ENCODE assay signal across 9 mouse cellular contexts in the genomic region with DNA sequence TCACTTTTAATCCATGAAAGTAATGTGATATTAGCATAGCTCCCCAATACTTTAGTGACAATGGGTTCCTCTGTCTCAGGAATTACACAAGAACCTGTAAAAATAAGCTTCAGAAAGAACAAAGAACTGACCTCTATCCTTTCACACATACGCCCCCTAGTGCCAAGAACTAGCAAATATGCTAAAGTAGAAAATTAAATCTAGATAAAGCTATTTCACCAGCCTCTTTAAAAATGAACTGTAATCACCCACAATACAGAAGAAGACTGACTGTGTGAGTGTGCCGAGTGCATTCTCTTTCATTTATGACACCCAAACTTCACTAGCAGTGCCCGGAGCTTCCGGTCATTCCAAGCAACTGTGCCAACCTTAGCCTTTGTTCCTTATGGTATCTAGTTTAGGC. TPM values are rescaled to one million over a fixed set of nuclear protein-coding genes. Genes with fewer than 3 reads are reported as not detected.
DNase-seq lines count a peak whose midpoint lies in the region; ATAC-seq and TF ChIP-seq lines count a peak whose summit lies in the region.
"Had no signal": no experiment of that assay in that cellular context is flagged by ENCODE, and none has a peak within 500 bp of the region (broad histone marks: within the 10 kb centered on the region; RNA-seq: fewer than 3 reads in every experiment).

No protein-coding gene starts in this region.

- no peaks in the 10 kb centered on the region for H3K27me3 ChIP-seq in forebrain, postnatal 0 days (ENCODE audit: insufficient read depth, low read length)
- H3K27me3 ChIP-seq in liver, postnatal 0 days (ENCODE audit: insufficient read depth, low read length): no peaks in the 10 kb centered on the region
- H3K27me3 ChIP-seq: embryonic facial prominence, embryonic 13.5 days; liver, embryonic 13.5 days had no signal

- no peak overlapping the region for H3K4me3 ChIP-seq in forebrain, postnatal 0 days (ENCODE audit: low read depth, low read length)
- no peak overlapping the region for H3K4me3 ChIP-seq in liver, postnatal 0 days (ENCODE audit: low read depth, low read length)
- H3K4me3 ChIP-seq: embryonic facial prominence, embryonic 13.5 days; liver, embryonic 13.5 days had no signal

- ATAC-seq in forebrain, postnatal 0 days: peak; percentile 79
- ATAC-seq in liver, postnatal 0 days: no peak

- H3K9ac ChIP-seq in forebrain, postnatal 0 days: no peak overlapping the region
- H3K9ac ChIP-seq in liver, postnatal 0 days (replicated peaks): no peak overlapping the region
- H3K9ac ChIP-seq: embryonic facial prominence, embryonic 13.5 days; liver, embryonic 13.5 days had no signal

- no peaks in the 10 kb centered on the region for H3K4me1 ChIP-seq in forebrain, postnatal 0 days (ENCODE audit: insufficient read depth)
- H3K4me1 ChIP-seq in liver, postnatal 0 days (ENCODE audit: insufficient read depth): no peaks in the 10 kb centered on the region
- H3K4me1 ChIP-seq: embryonic facial prominence, embryonic 13.5 days; liver, embryonic 13.5 days had no signal

- TF ChIP-seq POLR2A in brain, embryonic 14.5 days (IDR thresholded peaks at IDR 0.05; ENCODE audit: borderline replicate concordance, extremely low read depth, insufficient read depth, insufficient read length, poor library complexity, severe bottlenecking): no peak

- no peaks in the 10 kb centered on the region for H3K9me3 ChIP-seq in forebrain, postnatal 0 days (ENCODE audit: low read length)
- no peaks in the 10 kb centered on the region for H3K9me3 ChIP-seq in liver, postnatal 0 days (ENCODE audit: low read length)
- H3K9me3 ChIP-seq: embryonic facial prominence, embryonic 13.5 days; liver, embryonic 13.5 days had no signal

- DNase-seq in layer of hippocampus, adult 9-10 months (ENCODE audit: low spot score): peak; percentile 41
- DNase-seq in layer of hippocampus, postnatal 36 days: no peak
- DNase-seq in ES-CJ7 (ENCODE audit: low read depth, low spot score): peak; percentile 15
- peak; percentile 84 for DNase-seq in brain, embryonic 14.5 days (ENCODE audit: low read depth)
- peak; percentile 85 for DNase-seq in forebrain, postnatal 0 days
- no peak for DNase-seq in liver, postnatal 0 days
- DNase-seq in thymus, postnatal 4 days: peak; percentile 22
- DNase-seq: liver, embryonic 13.5 days had no signal

- no peak overlapping the region for H3K27ac ChIP-seq in forebrain, postnatal 0 days (ENCODE audit: low read depth, low read length)
- no peak overlapping the region for H3K27ac ChIP-seq in liver, postnatal 0 days (ENCODE audit: low read depth)
- H3K27ac ChIP-seq: embryonic facial prominence, embryonic 13.5 days; liver, embryonic 13.5 days had no signal

- WGBS in forebrain, postnatal 0 days: 52% methylated on average over 4 of the region's 4 CpGs
- 47% methylated on average over 4 of the region's 4 CpGs for WGBS in liver, postnatal 0 days (ENCODE audit: insufficient replicate concordance)

- no peak for TF ChIP-seq EP300 in liver, postnatal 0 days (IDR thresholded peaks at IDR 0.05; ENCODE audit: low read depth)

- no peaks in the 10 kb centered on the region for H3K36me3 ChIP-seq in forebrain, postnatal 0 days (ENCODE audit: insufficient read depth)
- H3K36me3 ChIP-seq in liver, postnatal 0 days (replicated peaks; ENCODE audit: insufficient read depth, low read length): no peaks in the 10 kb centered on the region
- H3K36me3 ChIP-seq: embryonic facial prominence, embryonic 13.5 days; liver, embryonic 13.5 days had no signal

- H3K4me2 ChIP-seq in forebrain, postnatal 0 days (ENCODE audit: low read depth): no peak overlapping the region
- H3K4me2 ChIP-seq in liver, postnatal 0 days (ENCODE audit: low read depth, low read length): no peak overlapping the region
- H3K4me2 ChIP-seq: embryonic facial prominence, embryonic 13.5 days; liver, embryonic 13.5 days had no signal

- TF ChIP-seq CTCF in brain, embryonic 14.5 days (IDR thresholded peaks at IDR 0.05; ENCODE audit: borderline replicate concordance, extremely low read depth, insufficient read depth, insufficient read length): no peak
- peak; percentile 68 for TF ChIP-seq CTCF in forebrain, postnatal 0 days (IDR thresholded peaks at IDR 0.05; ENCODE audit: low read depth)
- TF ChIP-seq CTCF in liver, postnatal 0 days (IDR thresholded peaks at IDR 0.05; ENCODE audit: low read depth): peak; percentile 68

RNA-seq across cellular contexts. Expression of a gene that starts 10.0 kb away (rescaled TPM):
- 10 to 100 TPM; 15.9 to 17.1 TPM for total RNA-seq in layer of hippocampus, postnatal 36 days (2021)
- polyA plus RNA-seq in brain, embryonic 14.5 days (2012; rRNA removed): 37.3 and 40.8 TPM in 2 replicates
- total RNA-seq in forebrain, postnatal 0 days (2014; rRNA removed): 49.9 and 53.2 TPM in 2 replicates
- polyA plus RNA-seq in forebrain, postnatal 0 days (2015; fragmentation: Nextera tagmentation; extraction: Ambion mirVana): 43.7 and 47.7 TPM in 2 replicates
- polyA plus RNA-seq in liver, postnatal 0 days (2015; fragmentation: Nextera tagmentation; extraction: Ambion mirVana): 13.3 and 15.4 TPM in 2 replicates

Comparison
In these comparisons a context has a peak if more than half of its experiments do, and no peak if none do; other contexts are left out.
1. DNase-seq: peak in layer of hippocampus, adult 9-10 months (single experiment), ES-CJ7 (single experiment), brain, embryonic 14.5 days (single experiment), forebrain, postnatal 0 days (single experiment) and thymus, postnatal 4 days (single experiment); none in layer of hippocampus, postnatal 36 days (0 of 2) and liver, postnatal 0 days (single experiment).